Comparison of ENCODE assay signal across 13 mouse cellular contexts in genomic region chr6:139461094-139461493, GRCm38 (mm10). TPM values are rescaled to one million over a fixed set of nuclear protein-coding genes. Genes with fewer than 3 reads are reported as not detected.
A peak's percentile ranks its signal among the peaks of the same experiment; 100 is the strongest.
DNase-seq lines count a peak whose midpoint lies in the region; ATAC-seq and TF ChIP-seq lines count a peak whose summit lies in the region.
"Had no signal": no experiment of that assay in that cellular context is flagged by ENCODE, and none has a peak within 500 bp of the region (broad histone marks: within the 10 kb centered on the region; RNA-seq: fewer than 3 reads in every experiment).

No protein-coding gene starts in this region.

- H3K9me3 ChIP-seq in forebrain, embryonic 14.5 days (replicated peaks; ENCODE audit: control insufficient read depth, low read length): no peaks in the 10 kb centered on the region
- no peaks in the 10 kb centered on the region for H3K9me3 ChIP-seq in forebrain, embryonic 12.5 days
- H3K9me3 ChIP-seq: heart, embryonic 13.5 days had no signal

- H3K27ac ChIP-seq in forebrain, embryonic 14.5 days (ENCODE audit: low read depth, low read length): no peak overlapping the region
- H3K27ac ChIP-seq in forebrain, embryonic 12.5 days: no peak overlapping the region
- no peak overlapping the region for H3K27ac ChIP-seq in left cerebral cortex, adult 2 months
- H3K27ac ChIP-seq: heart, embryonic 13.5 days; liver, embryonic 13.5 days had no signal

- peak; percentile 55 for DNase-seq in forebrain, embryonic 14.5 days (ENCODE audit: low spot score)
- peak; percentile 15 to 25 for DNase-seq in left cerebral cortex, adult 2 months (ENCODE audit: extremely low spot score in 1 of 2, low spot score in 2 of 2)
- DNase-seq in left cerebral cortex, adult 8-10 months (ENCODE audit: low spot score in 2 of 2): no peak
- peak; percentile 51 for DNase-seq in ES-CJ7 (ENCODE audit: low read depth, low spot score)
- peak; percentile 33 for DNase-seq in forelimb bud, embryonic 11.5 days (ENCODE audit: low read depth, low spot score)
- DNase-seq in adrenal gland, adult 2 months: no peak
- DNase-seq: kidney, adult 9 months; liver, embryonic 13.5 days had no signal

- H3K36me3 ChIP-seq in forebrain, embryonic 14.5 days (ENCODE audit: control insufficient read depth, insufficient read depth, low read length): no peaks in the 10 kb centered on the region
- H3K36me3 ChIP-seq in forebrain, embryonic 12.5 days (replicated peaks): no peaks in the 10 kb centered on the region
- H3K36me3 ChIP-seq: heart, embryonic 13.5 days; liver, embryonic 13.5 days had no signal

- H3K9ac ChIP-seq in forebrain, embryonic 14.5 days (ENCODE audit: low read length): no peak overlapping the region
- no peak overlapping the region for H3K9ac ChIP-seq in forebrain, embryonic 12.5 days
- H3K9ac ChIP-seq: heart, embryonic 13.5 days; liver, embryonic 13.5 days had no signal

- 14% methylated on average over 5 of the region's 5 CpGs for WGBS in forebrain, embryonic 14.5 days
- 25% methylated on average over 5 of the region's 5 CpGs for WGBS in forebrain, embryonic 12.5 days

- no peaks in the 10 kb centered on the region for H3K27me3 ChIP-seq in forebrain, embryonic 14.5 days (replicated peaks; ENCODE audit: control insufficient read depth, insufficient read depth, low read length)
- H3K27me3 ChIP-seq in forebrain, embryonic 12.5 days: no peaks in the 10 kb centered on the region
- H3K27me3 ChIP-seq: heart, embryonic 13.5 days; liver, embryonic 13.5 days had no signal

- H3K4me3 ChIP-seq in forebrain, embryonic 14.5 days (ENCODE audit: low read depth, low read length): no peak overlapping the region
- no peak overlapping the region for H3K4me3 ChIP-seq in forebrain, embryonic 12.5 days (replicated peaks)
- H3K4me3 ChIP-seq in left cerebral cortex, adult 2 months: no peak overlapping the region
- H3K4me3 ChIP-seq: heart, embryonic 13.5 days; liver, embryonic 13.5 days had no signal

- intact Hi-C loops in left cerebral cortex, adult 2 months (cut with DNase I): loop anchor here (2.0 to 10.0 kb wide), 3 partner anchors 984 to 1666 kb away; no protein-coding TSS in a partner anchor

- H3K4me1 ChIP-seq in forebrain, embryonic 14.5 days (ENCODE audit: control insufficient read depth, insufficient read depth, low read length): no peaks in the 10 kb centered on the region
- H3K4me1 ChIP-seq in forebrain, embryonic 12.5 days: no peaks in the 10 kb centered on the region
- H3K4me1 ChIP-seq: heart, embryonic 13.5 days; liver, embryonic 13.5 days had no signal

- no peak overlapping the region for H3K4me2 ChIP-seq in forebrain, embryonic 14.5 days (ENCODE audit: low read length)
- no peak overlapping the region for H3K4me2 ChIP-seq in forebrain, embryonic 12.5 days
- H3K4me2 ChIP-seq: heart, embryonic 13.5 days; liver, embryonic 13.5 days had no signal

- TF ChIP-seq CTCF in left cerebral cortex, adult 2 months (IDR thresholded peaks at IDR 0.05): peak; percentile 68

- no peak for ATAC-seq in forebrain, embryonic 14.5 days
- ATAC-seq in forebrain, embryonic 12.5 days (ENCODE audit: low FRiP score): no peak
- no peak for ATAC-seq in monocyte, adult 5-6 weeks (replicated peaks; ENCODE audit: insufficient number of reproducible peaks, low FRiP score, low TSS enrichment, poor library complexity, severe bottlenecking)

RNA-seq across cellular contexts. Expression of gene Rergl, which starts 40.7 kb away (rescaled TPM):
- not detected in 2 replicates for polyA plus RNA-seq in forebrain, embryonic 14.5 days (2014; fragmentation: Nextera tagmentation; extraction: Ambion mirVana)
- polyA plus RNA-seq in forebrain, embryonic 12.5 days (2016; fragmentation: Nextera tagmentation; extraction: Ambion mirVana): not detected in 2 replicates
- not detected for total RNA-seq in left cerebral cortex, adult 2 months (2021)
- not detected for total RNA-seq in left cerebral cortex, adult 8-10 months (2022)
- not detected in 3 replicates for total RNA-seq in monocyte, adult 5-6 weeks (2017)
- not detected for total RNA-seq in adrenal gland, adult 2 months (2021)
- not detected in 2 replicates for polyA plus RNA-seq in adrenal gland, adult 2 months (2012; rRNA removed)
- total RNA-seq: megakaryocyte-erythroid progenitor cell, adult 5-6 weeks had no signal
- polyA plus RNA-seq: C2C12; heart, embryonic 13.5 days; liver, embryonic 13.5 days had no signal

Comparison
In these comparisons a context has a peak if more than half of its experiments do, and no peak if none do; other contexts are left out.
1. DNase-seq: peak in forebrain, embryonic 14.5 days (single experiment), left cerebral cortex, adult 2 months (2 of 2), ES-CJ7 (single experiment) and forelimb bud, embryonic 11.5 days (single experiment); none in left cerebral cortex, adult 8-10 months (0 of 2) and adrenal gland, adult 2 months (single experiment).